Mouse (Mus musculus) megakaryocyte-erythroid progenitor cell, adult 5-6 weeks (primary cell): ENCODE measurements at regions not wholly inside any gene's neighbourhood (a gene's known extent, or its start where the extent isn't known, plus 50 kb on each side); places are given as distances from the start of the nearest gene placed in this dataset.

ENCODE experiments used
- ATAC-seq: replicated peaks from 2 replicates; pipeline ENCODE4 v1.8.0; 2016; ENCODE audit warnings: mild to moderate bottlenecking, inconsistent platforms; ENCODE audit not compliant: severe bottlenecking, poor library complexity, low FRiP score, low TSS enrichment

DNA sequence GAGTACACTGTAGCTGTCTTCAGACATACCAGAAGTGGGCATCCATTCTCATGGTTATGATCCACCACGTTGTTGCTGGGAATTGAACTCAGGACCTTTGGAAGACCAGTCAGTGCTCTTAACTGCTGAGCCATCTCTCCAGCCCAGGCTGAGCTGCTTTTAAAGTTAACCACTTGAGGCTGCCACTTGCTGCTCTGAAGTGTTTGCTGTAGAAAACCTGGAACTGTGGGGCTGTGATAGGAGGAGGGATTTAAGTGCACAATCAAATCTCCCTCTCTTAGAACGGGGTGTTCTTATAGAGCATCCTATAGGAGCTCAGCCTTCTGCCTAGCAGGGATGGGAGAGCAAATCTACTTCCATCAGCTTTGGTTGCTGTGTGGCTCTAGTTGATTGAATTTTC is 185.1 kb upstream of the Gm12728 start:
- no peak for ATAC-seq

DNA sequence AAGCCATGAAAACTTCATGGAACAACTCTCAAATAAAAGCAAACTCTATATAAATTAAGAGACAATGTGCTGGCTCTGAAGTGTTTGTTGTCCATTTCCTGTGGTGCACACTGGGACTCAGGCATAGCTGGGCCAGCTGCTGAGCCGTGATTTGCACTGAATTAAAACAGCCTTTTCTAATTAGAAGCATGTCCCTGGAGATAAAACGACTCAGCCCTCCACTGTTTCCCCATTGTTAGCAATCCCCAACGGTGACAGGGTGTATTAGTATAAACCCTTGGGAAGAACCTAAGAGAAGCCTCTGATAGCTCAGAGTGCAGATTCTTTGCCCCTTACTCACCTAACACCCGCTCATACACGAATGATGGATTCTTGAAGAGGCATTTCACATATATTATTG is 182.9 kb upstream of the Gm12728 start:
- ATAC-seq, result no peak

DNA sequence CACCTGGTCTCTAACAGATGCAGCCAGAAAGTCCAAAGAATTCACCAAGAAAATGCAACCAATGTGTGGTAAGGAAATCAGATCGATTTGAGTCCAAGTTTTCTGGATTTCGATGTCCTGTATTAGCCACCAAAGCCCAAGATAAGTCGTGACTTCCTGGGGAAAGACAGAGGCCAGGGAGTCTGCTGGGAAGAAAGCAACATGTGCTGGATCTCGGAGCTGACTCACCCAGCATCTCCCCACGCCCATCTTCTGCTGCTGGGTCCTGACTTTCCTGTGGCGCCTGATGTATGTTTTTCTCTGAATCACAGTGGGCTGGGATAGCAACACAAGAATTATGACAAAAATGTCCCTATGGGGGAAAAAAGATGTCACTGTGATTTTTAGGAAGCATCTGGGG is 178.8 kb upstream of the Gm12728 start:
- ATAC-seq, result no peak

DNA sequence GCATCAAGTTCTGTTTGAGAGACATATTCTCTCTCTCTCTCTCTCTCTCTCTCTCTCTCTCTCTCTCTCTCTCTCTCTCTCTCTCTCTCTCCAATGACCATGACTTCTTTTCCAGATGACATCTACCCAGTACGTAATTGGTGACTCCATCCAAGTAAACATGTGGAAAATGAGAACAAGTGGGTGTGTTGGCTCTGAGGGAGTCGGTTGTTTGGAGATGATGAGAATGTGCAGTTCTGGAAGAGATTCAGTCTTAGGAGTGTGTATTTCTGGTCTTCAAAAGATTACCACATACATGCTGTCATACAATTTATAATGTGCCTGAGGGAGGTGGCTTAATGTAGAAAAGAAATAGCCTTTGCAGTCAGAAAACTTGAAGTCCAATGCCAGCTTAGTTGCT is 175.3 kb upstream of the Gm12728 start:
- no peak for ATAC-seq

DNA sequence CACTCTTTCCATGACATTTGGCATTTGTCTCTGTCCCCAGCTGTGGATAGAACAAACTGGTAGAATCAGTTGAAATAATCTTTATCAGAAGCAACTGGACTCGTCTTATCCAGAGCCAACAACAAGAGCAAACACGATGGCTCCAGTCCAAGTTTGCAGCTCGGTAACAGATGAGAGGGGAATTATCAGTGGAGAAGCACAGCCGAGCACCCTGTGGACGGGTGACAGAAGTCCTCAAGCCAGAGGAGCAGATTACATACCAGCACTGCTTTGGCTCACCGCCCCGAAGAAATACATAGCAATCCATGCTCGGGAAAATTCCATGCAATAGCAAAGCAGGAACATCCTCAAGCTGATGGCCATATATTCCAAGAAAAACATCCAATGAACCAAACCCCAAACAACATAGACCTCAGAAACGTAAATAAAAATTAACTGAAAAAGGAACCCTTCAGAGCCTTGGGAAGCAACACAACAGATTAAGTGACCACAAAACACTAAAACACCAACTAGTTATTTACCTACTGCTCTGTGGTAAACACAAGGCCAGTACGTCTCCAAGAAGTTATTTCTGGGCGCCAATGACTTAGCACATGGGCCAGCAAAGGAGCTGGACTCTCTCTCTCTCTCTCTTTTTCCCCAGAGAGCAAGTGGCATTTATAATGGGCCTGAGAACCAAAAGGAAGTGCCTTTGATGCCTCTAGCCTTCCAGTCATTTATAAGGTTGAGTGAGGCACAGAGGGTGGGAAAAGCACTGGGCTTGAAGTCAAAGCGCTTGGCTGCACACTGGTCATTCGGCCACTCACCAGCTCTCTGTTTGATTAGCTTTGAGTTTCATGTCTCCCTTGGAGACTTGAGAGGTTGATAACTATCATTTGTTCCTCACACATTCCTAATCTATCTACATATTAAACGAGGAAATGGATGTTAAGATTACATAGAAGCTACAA is 163.0 kb upstream of the Gm12728 start:
- peak; percentile 86 for ATAC-seq

DNA sequence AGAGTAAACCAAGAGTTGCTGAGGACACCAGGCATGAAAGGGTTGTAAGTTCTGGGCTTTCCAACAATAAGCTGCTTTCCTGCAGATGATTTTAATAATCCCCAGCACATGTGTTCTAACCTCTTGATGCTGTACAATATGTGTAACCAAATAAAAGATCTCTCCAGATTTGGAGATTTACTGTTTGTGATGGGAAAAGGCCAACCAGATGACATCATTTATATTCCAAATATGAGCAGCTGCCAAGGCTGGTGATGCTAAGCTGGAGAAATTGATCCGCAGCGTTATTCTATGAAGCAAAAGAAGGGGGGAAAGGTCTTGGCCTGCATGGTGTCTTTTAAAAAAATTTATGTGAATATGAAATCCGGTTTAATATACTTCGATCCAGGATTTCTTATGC is 160.1 kb upstream of the Gm12728 start:
- no peak for ATAC-seq

DNA sequence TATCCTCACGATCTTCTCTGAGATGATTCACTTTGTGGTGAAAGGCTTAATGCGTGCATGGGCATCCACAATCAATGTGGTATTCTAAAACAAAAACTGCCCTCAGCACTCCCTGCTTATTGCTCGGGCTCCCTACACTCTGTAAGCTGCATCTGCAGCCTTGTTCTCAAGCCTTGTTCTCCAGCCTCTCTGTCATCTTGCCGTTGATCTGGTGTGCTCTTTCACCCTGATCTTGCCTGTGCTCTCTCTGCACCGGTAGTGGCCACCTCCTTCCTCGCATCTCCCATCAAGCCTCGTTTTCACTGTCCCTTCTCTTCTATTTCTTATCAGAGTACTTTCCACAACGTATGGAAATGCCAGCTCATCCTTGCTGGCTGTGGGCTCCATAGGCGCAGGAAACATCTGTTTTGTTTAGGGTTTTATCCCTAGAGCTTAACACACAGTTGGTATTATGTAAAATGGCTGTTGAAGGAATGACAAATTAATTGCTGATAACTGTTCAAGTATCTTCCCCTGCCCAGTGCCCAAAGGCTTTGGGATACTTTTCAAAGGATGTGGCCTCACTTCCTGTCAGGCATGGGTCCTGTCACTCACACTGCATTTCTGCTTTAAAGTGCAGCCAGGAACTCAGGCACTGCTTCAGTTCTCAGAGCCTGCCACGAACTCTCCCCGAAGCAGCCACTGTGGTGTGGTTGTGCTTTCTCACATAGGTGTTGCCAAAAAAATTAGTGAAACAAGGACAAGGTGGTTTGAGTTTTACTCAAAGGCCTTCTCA is 158.9 kb upstream of the Gm12728 start:
- 0 out of 2 replicates have a peak, but pooled peaks have one; percentile 22 for ATAC-seq

DNA sequence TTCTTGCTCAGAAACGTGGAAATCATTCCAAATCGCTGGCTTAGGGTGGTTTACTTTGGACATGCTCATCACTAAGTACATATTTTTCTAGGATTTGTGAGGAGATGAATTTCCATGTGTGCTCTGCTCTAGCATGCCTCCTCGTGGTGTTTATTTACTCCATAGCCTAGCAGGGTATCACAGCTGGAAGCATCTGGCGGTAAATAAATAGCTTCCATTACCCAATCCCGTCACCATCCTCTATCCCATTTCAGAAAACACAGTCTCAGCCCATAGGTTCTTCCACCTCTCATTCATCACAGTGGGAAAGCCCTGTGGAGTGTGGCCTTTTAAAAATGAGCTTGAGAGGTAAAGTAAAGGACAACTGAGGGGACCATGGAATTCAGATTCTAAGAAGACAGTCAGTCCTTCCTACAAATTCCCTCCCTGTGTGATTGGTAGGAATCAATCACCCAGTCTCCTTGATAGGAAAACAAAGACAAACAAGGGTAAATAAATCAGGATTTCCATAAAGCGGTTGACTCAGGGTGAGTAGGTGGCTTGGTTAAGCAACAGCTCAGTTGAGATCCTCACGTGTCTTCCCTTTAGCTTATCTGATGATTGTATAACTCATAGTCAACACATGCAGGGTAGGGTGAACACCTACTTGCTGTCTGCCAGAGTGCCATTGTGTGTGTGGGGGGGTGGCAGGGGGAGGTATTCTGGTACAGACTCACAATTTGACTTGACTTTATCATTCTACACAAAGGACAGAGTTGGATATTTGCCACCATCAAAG is 156.9 kb upstream of the Gm12728 start:
- no peak for ATAC-seq

DNA sequence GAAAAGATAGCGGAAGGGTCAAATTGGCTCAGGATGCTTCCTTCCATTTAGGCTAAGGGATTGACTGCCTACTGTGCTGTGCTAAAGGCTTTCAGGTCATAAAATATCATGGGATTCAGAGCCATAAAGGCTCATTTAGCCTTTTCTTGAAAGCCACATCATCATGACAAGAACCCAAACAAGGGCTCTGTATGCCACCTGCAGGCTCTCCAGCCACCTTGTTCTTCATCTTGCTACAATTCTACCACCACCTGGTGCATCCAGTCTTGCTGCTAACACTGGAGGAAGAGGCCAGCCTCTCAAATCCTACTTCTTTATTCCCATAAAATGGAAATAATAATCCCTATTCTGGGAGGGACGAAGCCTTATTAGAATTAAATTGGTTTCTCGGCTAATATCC is 155.9 kb upstream of the Gm12728 start:
- ATAC-seq, result no peak

DNA sequence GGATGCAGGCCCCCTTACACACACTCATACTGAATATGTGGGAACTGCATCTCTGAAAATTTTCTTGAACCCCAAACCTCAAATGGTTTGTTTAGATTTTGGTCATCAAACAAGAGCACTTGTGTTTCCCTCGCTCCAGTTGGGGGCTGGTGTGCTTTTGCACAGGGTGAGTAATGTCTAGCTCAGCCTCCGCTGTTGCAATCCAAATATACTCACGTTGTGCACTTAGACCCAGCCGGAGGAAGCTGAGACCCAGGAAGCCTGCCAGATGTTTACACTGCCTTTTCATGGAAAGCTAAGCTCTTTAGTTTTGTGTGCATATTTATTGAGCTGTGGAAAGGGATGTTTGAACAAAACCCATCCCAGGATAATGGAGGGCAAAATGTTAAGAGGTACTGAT is 148.9 kb upstream of the Gm12728 start:
- no peak for ATAC-seq

DNA sequence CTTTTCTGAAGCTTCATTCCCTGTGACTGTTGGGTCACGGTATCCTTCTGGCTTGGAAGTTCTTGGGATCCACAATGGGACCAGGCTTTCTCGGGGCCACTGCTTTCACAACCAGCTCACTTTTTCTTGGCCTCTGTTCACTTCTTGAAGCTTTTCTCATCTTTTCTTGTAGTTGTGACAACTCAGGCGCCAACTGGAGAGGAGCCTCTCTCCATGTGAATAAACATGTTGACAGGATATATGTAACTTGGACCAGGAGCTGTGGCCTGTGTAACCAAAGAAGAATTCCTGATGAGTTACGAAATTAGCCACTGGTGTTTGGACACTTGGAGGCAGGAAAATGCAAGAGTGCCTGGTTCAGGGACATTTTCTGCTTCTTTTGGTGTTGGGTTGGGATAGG is 148.1 kb upstream of the Gm12728 start:
- ATAC-seq, result no peak

DNA sequence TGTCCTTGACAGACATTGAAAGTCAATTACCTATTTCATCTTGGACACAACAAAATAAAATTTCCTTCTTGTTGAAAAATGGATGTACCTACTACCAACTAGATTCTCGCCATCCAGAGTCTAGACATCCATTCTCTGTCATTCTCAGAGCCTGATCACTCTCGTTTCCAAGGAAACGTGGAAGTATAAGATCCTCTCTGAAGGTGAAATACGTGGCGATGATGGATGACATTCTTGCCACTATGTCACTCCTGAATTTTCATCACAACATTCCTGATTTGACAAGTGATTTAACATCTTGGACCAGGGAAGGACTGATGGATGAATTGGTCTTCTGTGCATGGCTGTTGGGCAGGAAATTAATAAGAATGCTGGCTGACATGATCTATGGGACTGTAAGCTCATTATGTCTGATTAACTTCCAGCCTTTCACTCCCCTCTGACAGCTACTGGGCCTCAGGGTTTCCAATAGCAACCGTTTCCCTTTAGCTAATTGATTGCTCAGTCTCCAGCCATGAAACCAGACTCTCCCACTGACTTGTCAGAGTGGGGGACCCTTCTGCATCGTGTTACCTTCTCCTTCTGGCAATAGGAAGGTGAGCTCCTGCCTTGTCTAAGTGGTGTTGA is 140.7 kb upstream of the Gm12728 start:
- no peak for ATAC-seq

DNA sequence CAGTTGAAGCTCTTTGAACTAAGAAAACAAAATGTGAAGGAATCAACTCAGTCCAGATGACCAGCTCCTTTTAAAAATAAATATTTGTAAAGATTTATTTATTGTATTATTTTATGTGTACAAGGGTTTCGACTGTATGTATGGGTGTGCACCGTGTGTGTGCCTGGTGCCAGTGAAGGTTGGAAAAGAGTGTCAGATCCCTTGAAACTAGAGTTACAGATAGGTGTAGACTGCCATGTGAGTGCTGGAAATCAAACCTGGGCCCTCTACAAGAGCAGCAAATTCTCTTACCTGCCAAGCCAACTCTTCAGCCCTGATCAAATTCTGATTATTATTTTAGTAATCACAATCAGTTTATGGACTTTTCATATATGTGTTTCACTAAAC is 140.2 kb upstream of the Gm12728 start:
- ATAC-seq, result no peak

DNA sequence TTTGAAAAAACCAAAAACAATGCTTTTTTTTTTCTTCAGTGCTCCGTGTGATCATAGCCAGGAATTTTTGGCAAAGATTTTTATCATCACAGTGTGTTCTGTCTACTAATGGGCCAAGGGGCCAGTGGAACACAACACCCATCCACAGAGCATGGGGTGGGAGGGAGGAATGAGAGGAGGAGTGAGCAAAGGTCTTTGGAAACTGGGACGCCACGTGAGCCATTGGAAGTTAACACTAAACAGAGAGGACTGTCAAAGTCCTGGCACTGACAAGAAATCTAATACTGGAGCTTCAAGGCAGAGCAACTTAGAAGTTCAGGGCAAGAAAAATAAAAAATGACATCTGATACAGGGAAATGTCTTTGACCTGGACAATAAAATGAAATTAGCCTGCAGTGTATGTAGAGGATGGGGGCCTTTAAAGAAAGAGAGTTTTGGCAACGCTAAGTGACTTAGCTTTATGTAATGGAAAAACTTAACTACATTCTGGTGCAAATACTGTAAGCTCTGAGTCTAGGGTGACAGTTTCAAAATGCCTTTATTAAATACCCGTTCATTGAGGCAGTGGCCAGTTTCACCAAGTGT is 133.5 kb upstream of the Gm12728 start:
- ATAC-seq, result no peak

DNA sequence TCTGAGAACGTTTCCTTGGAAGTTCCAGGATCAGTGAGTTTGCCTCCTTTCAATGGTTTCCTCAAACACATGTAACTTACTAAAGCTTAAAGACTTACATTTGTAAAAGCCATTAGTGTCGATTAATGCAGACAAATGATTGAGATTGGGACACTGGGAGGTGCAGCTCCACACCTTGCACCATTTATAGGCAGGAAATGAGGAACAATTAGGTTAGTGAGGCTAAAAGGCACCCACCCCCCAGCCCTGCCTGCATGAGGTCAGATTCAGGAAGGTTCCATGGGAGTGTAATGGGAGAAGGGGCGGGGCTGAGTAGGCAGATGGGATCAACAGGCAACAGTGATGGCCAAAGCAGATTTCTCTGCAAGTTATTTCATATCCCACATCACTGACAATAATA is 131.1 kb upstream of the Gm12728 start:
- ATAC-seq, result no peak

DNA sequence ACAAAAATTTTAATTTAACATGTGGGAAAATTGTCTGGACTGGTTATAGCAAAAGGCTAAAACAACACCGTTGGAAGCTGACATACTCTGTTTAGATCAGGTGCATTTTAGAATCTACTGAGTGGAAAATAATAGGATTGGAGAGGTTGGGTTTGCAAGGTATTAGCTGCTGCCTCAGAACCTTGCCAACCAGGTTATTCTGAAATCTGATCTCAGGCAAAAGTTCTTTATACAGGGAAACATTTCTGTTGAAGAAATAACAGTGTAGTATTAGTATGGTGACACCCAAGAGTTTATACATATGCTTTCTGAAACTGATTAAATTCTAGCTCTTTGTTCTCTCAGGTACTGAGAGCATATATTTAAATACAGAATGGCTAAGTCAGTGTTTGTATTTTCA is 113.0 kb upstream of the Gm12728 start:
- no peak for ATAC-seq

DNA sequence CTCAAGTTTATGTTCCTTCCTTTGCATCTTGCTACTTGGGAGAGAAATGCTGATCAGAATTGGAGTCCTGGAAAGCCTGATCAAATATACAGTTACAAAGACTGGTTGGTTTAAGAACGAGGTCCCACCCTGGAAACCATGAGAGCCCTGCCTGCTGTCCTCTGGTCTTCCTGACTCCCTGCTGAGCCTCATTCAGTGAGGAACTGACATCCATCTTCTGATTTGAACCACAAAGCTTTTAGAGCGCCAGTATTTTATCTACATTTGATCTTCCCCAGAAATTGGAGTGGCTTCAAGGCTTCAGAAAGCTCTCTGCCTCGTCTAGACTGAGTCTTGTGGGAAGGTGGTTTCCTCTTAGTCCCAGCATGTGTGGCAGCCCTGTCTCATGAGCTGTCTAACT is 99.0 kb upstream of the Gm12728 start:
- ATAC-seq, result no peak

DNA sequence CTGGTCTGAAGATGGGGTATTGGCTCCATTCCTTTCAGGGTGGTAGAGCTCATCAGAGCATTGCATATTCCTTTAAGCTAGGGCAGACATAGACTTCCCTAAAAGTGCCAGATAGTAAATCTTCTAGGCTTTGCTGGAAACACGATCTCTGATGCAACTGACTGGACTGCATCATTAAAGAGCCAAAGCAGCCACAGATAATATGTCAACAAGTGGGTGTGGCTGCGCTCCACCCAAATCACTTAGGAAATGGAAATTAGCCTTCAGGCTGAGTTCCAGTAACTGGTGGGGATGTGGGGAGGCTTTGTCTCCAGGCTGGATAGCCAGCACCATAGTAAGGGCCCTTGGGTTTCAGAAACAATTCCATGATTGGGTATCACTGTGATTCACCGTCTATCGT is 97.3 kb upstream of the Gm12728 start:
- no peak for ATAC-seq

DNA sequence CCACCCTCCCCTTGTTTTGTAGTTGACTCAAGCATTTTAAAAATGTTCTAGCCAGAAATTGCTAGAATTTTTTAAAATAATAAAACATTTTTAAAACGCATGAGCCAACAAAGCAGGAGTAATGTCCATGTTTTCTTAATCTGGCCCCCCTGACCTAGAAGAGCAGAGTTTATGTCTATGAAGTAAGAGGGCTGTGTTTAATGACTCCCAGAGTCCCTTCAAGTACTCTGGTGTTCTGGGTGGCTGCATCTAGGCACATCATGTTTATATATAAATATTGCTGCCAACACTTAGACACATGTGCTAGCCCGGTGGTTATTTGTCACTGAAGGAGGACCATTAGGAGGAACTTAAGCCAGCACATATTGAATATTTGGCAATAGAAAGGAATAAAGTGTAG is 93.8 kb upstream of the Gm12728 start:
- no peak for ATAC-seq
